Mouse (Mus musculus) olfactory bulb, adult 2 months (tissue): Measurements from ENCODE around the gene Zfp648.

Source experiments
- CTCF ChIP-seq: fragments of 200-500 bp; IDR thresholded peaks from 2 replicates; pipeline ENCODE4 v1.5.1; 2012; ENCODE audit warnings: low read depth, mild to moderate bottlenecking, low read length, moderate library complexity; ENCODE audit not compliant: insufficient read depth
- POLR2A ChIP-seq: fragments of 200-500 bp; IDR thresholded peaks from 2 replicates; pipeline ENCODE4 v1.6.1; 2012; ENCODE audit warnings: mild to moderate bottlenecking, low read depth, low read length, moderate library complexity; ENCODE audit not compliant: insufficient read depth

- TF ChIP-seq CTCF (no peak), POLR2A (no peak)
Observed at GRCm38 (mm10) chr1:154152539-154152938, 48.4 kb upstream of the Zfp648 start.
